Mouse (Mus musculus) midbrain, embryonic 13.5 days (tissue): ENCODE results near the gene Eed. TPM values are rescaled to one million over a fixed set of nuclear protein-coding genes. Genes with fewer than 3 reads are reported as not detected.

Experiments
- ATAC-seq: fragments of 200-750 bp; cut with Nextera tagmentation; 2 replicates; pipeline ENCODE4 v1.8.0; 2017; ENCODE audit warnings: mild to moderate bottlenecking, moderate TSS enrichment, moderate library complexity
- H3K27ac ChIP-seq: fragments of 300-500 bp; sonication (generic); 2 replicates; pipeline ENCODE4 v1.5.1; 2015; ENCODE audit warnings: inconsistent platforms, mild to moderate bottlenecking, moderate library complexity
- H3K27me3 ChIP-seq: fragments of 300-500 bp; sonication (generic); 2 replicates; pipeline ENCODE4 v1.6.1; 2015; ENCODE audit warnings: mild to moderate bottlenecking, inconsistent platforms
- H3K36me3 ChIP-seq: fragments of 300-500 bp; sonication (generic); 2 replicates; pipeline ENCODE4 v1.6.1; 2015; ENCODE audit warnings: mild to moderate bottlenecking, inconsistent platforms
- H3K4me1 ChIP-seq: fragments of 300-500 bp; sonication (generic); replicated peaks from 2 replicates; pipeline ENCODE4 v1.6.1; 2015; ENCODE audit warnings: inconsistent platforms
- H3K4me2 ChIP-seq: fragments of 300-500 bp; sonication (generic); replicated peaks from 2 replicates; pipeline ENCODE4 v1.6.1; 2015; ENCODE audit warnings: moderate library complexity, mild to moderate bottlenecking, inconsistent platforms
- H3K4me3 ChIP-seq: fragments of 300-500 bp; sonication (generic); replicated peaks from 2 replicates; pipeline ENCODE4 v1.5.1; 2015; ENCODE audit warnings: mild to moderate bottlenecking, inconsistent platforms
- H3K9ac ChIP-seq: fragments of 300-500 bp; sonication (generic); replicated peaks from 2 replicates; pipeline ENCODE4 v1.6.1; 2015; ENCODE audit warnings: mild to moderate bottlenecking, inconsistent platforms
- H3K9me3 ChIP-seq: fragments of 300-500 bp; sonication (generic); 2 replicates; pipeline ENCODE4 v1.6.1; 2016; ENCODE audit warnings: mild to moderate bottlenecking, inconsistent platforms
- WGBS: fragments of 180-500 bp; shearing (Covaris S2); methylation state at CpG from one replicate; pipeline ENCODE4 v1.1.7; 2015; 5-methylcytosine and 5-hydroxymethylcytosine counted together
- polyA plus RNA-seq: library from polyadenylated mRNA; unstranded; fragments of >200 nt; fragmentation: Nextera tagmentation; extraction: Ambion mirVana; gene quantifications from 2 replicates; pipeline ENCODE4 v1.2.1, GENCODE M21; 2015

Eed gene
- polyA plus RNA-seq, 1 experiment from 2014 or later, result 42.4 TPM

GRCm38 (mm10) chr7:89939497-89940353 lies 41.1 kb downstream of the Eed start:
- no peak for ATAC-seq
- Histone ChIP-seq H3K27me3 (no peaks in the 10 kb centered on the region), H3K36me3 (peaks cover 2% of the 10 kb centered on the region), H3K9ac (peak overlapping the region; percentile 78), H3K4me3 (peak overlapping the region; percentile 81), H3K4me1 (peaks cover 10% of the 10 kb centered on the region), H3K4me2 (peak overlapping the region; percentile 67), H3K27ac (no peak overlapping the region), H3K9me3 (no peaks in the 10 kb centered on the region)
- 47% methylated on average over 15 of the region's 15 CpGs for WGBS

- Histone ChIP-seq H3K27ac (no peak overlapping the region), H3K27me3 (no peaks in the 10 kb centered on the region), H3K36me3 (peaks cover 36% of the 10 kb centered on the region), H3K4me1 (no peaks in the 10 kb centered on the region), H3K9ac (no peak overlapping the region), H3K4me2 (no peak overlapping the region), H3K9me3 (no peaks in the 10 kb centered on the region), H3K4me3 (no peak overlapping the region)
- 98% methylated on average over 15 of the region's 15 CpGs for WGBS
- no peak for ATAC-seq
Observed at GRCm38 (mm10) chr7:89923441-89924180, 57.2 kb downstream of the Eed start.

GRCm38 (mm10) chr7:89917776-89918175 lies 63.0 kb downstream of the Eed start:
- no peak overlapping the region for H3K4me3 ChIP-seq
- no peak overlapping the region for H3K27ac ChIP-seq
- no peaks in the 10 kb centered on the region for H3K4me1 ChIP-seq
- no peak for ATAC-seq
- no peak overlapping the region for H3K4me2 ChIP-seq
- H3K9ac ChIP-seq, result no peak overlapping the region
- H3K9me3 ChIP-seq, result no peaks in the 10 kb centered on the region
- H3K36me3 ChIP-seq, result peaks cover 26% of the 10 kb centered on the region
- 94% methylated on average over 4 of the region's 4 CpGs for WGBS
- H3K27me3 ChIP-seq, result no peaks in the 10 kb centered on the region

- no peak overlapping the region for H3K4me3 ChIP-seq
- H3K4me2 ChIP-seq, result no peak overlapping the region
- 77% methylated on average over 5 of the region's 5 CpGs for WGBS
- ATAC-seq, result no peak
- no peak overlapping the region for H3K9ac ChIP-seq
- H3K27ac ChIP-seq, result no peak overlapping the region
- H3K4me1 ChIP-seq, result no peaks in the 10 kb centered on the region
- no peaks in the 10 kb centered on the region for H3K27me3 ChIP-seq
- peaks cover 26% of the 10 kb centered on the region for H3K36me3 ChIP-seq
- H3K9me3 ChIP-seq, result no peaks in the 10 kb centered on the region
Observed at GRCm38 (mm10) chr7:89916711-89917110, 64.1 kb downstream of the Eed start.

GRCm38 (mm10) chr7:89913432-89914158 lies 67.2 kb downstream of the Eed start:
- ATAC-seq, result no peak
- Histone ChIP-seq H3K9ac (no peak overlapping the region), H3K4me1 (no peaks in the 10 kb centered on the region), H3K4me2 (no peak overlapping the region), H3K36me3 (peaks cover 15% of the 10 kb centered on the region; the same call in 1 of the 2 replicates), H3K27me3 (no peaks in the 10 kb centered on the region), H3K27ac (no peak overlapping the region), H3K9me3 (no peaks in the 10 kb centered on the region), H3K4me3 (no peak overlapping the region)
- 91% methylated on average over 3 of the region's 3 CpGs for WGBS

- WGBS, result 89% methylated on average over 3 of the region's 3 CpGs
Observed at GRCm38 (mm10) chr7:89912356-89912755, 68.4 kb downstream of the Eed start.

GRCm38 (mm10) chr7:89909711-89910110 lies 71.1 kb downstream of the Eed start:
- H3K27me3 ChIP-seq, result no peaks in the 10 kb centered on the region

More at GRCm38 (mm10) chr7:89912356-89912755, 68.4 kb downstream of the Eed start:
- Histone ChIP-seq H3K4me1 (no peaks in the 10 kb centered on the region), H3K36me3 (0 out of 2 replicates have a peak, but pooled peaks cover 10% of the 10 kb centered on the region), H3K4me3 (no peak overlapping the region), H3K4me2 (no peak overlapping the region), H3K9ac (no peak overlapping the region), H3K27me3 (no peaks in the 10 kb centered on the region), H3K9me3 (no peaks in the 10 kb centered on the region), H3K27ac (no peak overlapping the region)
- ATAC-seq, result no peak

GRCm38 (mm10) chr7:89908899-89909621 lies 71.7 kb downstream of the Eed start:
- 79% methylated on average over 20 of the region's 20 CpGs for WGBS

More at GRCm38 (mm10) chr7:89909711-89910110, 71.1 kb downstream of the Eed start:
- Histone ChIP-seq H3K36me3 (no peaks in the 10 kb centered on the region), H3K4me3 (no peak overlapping the region), H3K9me3 (no peaks in the 10 kb centered on the region), H3K4me1 (no peaks in the 10 kb centered on the region), H3K4me2 (no peak overlapping the region), H3K27ac (no peak overlapping the region), H3K9ac (no peak overlapping the region)
- ATAC-seq, result no peak
- WGBS, result 75% methylated on average over 4 of the region's 4 CpGs

GRCm38 (mm10) chr7:89908421-89908820 lies 72.4 kb downstream of the Eed start:
- H3K27me3 ChIP-seq, result no peaks in the 10 kb centered on the region
- no peak overlapping the region for H3K4me3 ChIP-seq
- no peaks in the 10 kb centered on the region for H3K9me3 ChIP-seq
- peaks cover 6% of the 10 kb centered on the region for H3K4me1 ChIP-seq
- 71% methylated on average over 7 of the region's 7 CpGs for WGBS
- no peak overlapping the region for H3K27ac ChIP-seq
- H3K9ac ChIP-seq, result no peak overlapping the region
- no peaks in the 10 kb centered on the region for H3K36me3 ChIP-seq
- no peak overlapping the region for H3K4me2 ChIP-seq
- no peak for ATAC-seq

More at GRCm38 (mm10) chr7:89908899-89909621, 71.7 kb downstream of the Eed start:
- no peak overlapping the region for H3K4me3 ChIP-seq
- H3K4me1 ChIP-seq, result no peaks in the 10 kb centered on the region
- ATAC-seq, result no peak
- no peaks in the 10 kb centered on the region for H3K36me3 ChIP-seq
- H3K4me2 ChIP-seq, result no peak overlapping the region
- no peak overlapping the region for H3K27ac ChIP-seq
- H3K27me3 ChIP-seq, result no peaks in the 10 kb centered on the region
- H3K9me3 ChIP-seq, result no peaks in the 10 kb centered on the region
- no peak overlapping the region for H3K9ac ChIP-seq

GRCm38 (mm10) chr7:89907950-89908349 lies 72.8 kb downstream of the Eed start:
- WGBS, result 17% methylated on average over 8 of the region's 8 CpGs
- Histone ChIP-seq H3K27ac (no peak overlapping the region), H3K36me3 (no peaks in the 10 kb centered on the region), H3K9me3 (no peaks in the 10 kb centered on the region), H3K4me3 (no peak overlapping the region), H3K4me1 (peaks cover 8% of the 10 kb centered on the region), H3K4me2 (no peak overlapping the region), H3K9ac (no peak overlapping the region), H3K27me3 (no peaks in the 10 kb centered on the region)
- peak; percentile 59 for ATAC-seq
